Mouse (Mus musculus): ENCODE data around the gene Irf2.

DNA sequence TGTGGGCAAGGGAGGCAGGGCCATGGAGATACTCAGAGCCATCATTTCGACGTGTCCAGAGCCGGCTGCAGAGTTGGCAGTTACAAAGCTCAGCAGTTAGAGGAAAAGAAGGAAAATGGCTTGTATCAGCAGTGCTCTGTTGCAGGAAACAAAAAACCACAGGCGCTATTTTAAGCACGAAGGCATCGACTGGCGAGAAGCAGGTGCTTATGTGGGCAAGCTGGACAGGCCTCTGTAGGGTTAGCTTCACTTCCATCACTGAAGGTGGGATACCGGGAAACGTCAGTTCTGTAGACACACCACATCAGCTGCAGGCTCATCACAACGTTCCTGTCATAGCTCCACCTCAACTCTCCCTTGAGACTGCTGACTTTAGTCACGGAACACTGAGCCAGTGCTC lies 112.8 kb downstream of the Irf2 start:
- TF ChIP-seq POLR2A (IDR thresholded peaks at IDR 0.05; ENCODE audit: insufficient read depth, low read depth, low read length), result no peak
- TF ChIP-seq CTCF (IDR thresholded peaks at IDR 0.05; ENCODE audit: insufficient read depth, low read depth, low read length), result no peak

All from olfactory bulb, adult 2 months (tissue).